Mouse (Mus musculus): ENCODE data around the gene Tsc22d2. TPM values are rescaled to one million over a fixed set of nuclear protein-coding genes. Genes with fewer than 3 reads are reported as not detected.

The Tsc22d2 gene
- polyA plus RNA-seq, 1 experiment from 2014 or later: 13.0 TPM

- no peak for TF ChIP-seq EP300 (optimal IDR thresholded peaks at IDR 0.05)
- no peak for TF ChIP-seq CTCF (IDR thresholded peaks at IDR 0.05; ENCODE audit: low read depth)
- Histone ChIP-seq H3K27ac (replicated peaks) (no peak overlapping the region), H3K36me3 (ENCODE audit: control insufficient read depth, insufficient read depth, low read length) (no peaks in the 10 kb centered on the region), H3K27me3 (ENCODE audit: control insufficient read depth, insufficient read depth, low read length) (no peaks in the 10 kb centered on the region), H3K4me1 (replicated peaks; ENCODE audit: control insufficient read depth, insufficient read depth) (no peaks in the 10 kb centered on the region), H3K4me3 (ENCODE audit: low read depth, low read length) (no peak overlapping the region), H3K9me3 (ENCODE audit: control insufficient read depth, low read length) (no peaks in the 10 kb centered on the region), H3K9ac (ENCODE audit: low read length) (no peak overlapping the region), H3K4me2 (replicated peaks; ENCODE audit: low read depth) (no peak overlapping the region)
- WGBS: 75% methylated on average over 5 of the region's 5 CpGs
- ATAC-seq (ENCODE audit: low FRiP score, low TSS enrichment) (no peak), DNase-seq (ENCODE audit: low spot score) (no peak)
These were observed 16.0 kb upstream of the Tsc22d2 start for GRCm38 (mm10) chr3:58398541-58398940.

GRCm38 (mm10) chr3:58399931-58400330 lies 14.6 kb upstream of the Tsc22d2 start:
- Histone ChIP-seq H3K4me3 (ENCODE audit: low read depth, low read length) (no peak overlapping the region), H3K9me3 (ENCODE audit: control insufficient read depth, low read length) (no peaks in the 10 kb centered on the region), H3K9ac (ENCODE audit: low read length) (no peak overlapping the region), H3K27me3 (ENCODE audit: control insufficient read depth, insufficient read depth, low read length) (no peaks in the 10 kb centered on the region), H3K27ac (replicated peaks) (no peak overlapping the region), H3K4me2 (replicated peaks; ENCODE audit: low read depth) (no peak overlapping the region), H3K4me1 (replicated peaks; ENCODE audit: control insufficient read depth, insufficient read depth) (no peaks in the 10 kb centered on the region), H3K36me3 (ENCODE audit: control insufficient read depth, insufficient read depth, low read length) (no peaks in the 10 kb centered on the region)
- TF ChIP-seq EP300 (optimal IDR thresholded peaks at IDR 0.05) (no peak), CTCF (IDR thresholded peaks at IDR 0.05; ENCODE audit: low read depth) (no peak)
- ATAC-seq (ENCODE audit: low FRiP score, low TSS enrichment) (no peak), DNase-seq (ENCODE audit: low spot score) (no peak)
- WGBS: 55% methylated on average over 3 of the region's 3 CpGs

GRCm38 (mm10) chr3:58411669-58412068 lies 2.8 kb upstream of the Tsc22d2 start:
- no peak overlapping the region for H3K9ac ChIP-seq (ENCODE audit: low read length)
- DNase-seq (ENCODE audit: low spot score) (no peak), ATAC-seq (ENCODE audit: low FRiP score, low TSS enrichment) (no peak)
- H3K27ac ChIP-seq (replicated peaks): no peak overlapping the region
- H3K4me1 ChIP-seq (replicated peaks; ENCODE audit: control insufficient read depth, insufficient read depth): no peaks in the 10 kb centered on the region
- no peak overlapping the region for H3K4me3 ChIP-seq (ENCODE audit: low read depth, low read length)
- no peaks in the 10 kb centered on the region for H3K27me3 ChIP-seq (ENCODE audit: control insufficient read depth, insufficient read depth, low read length)
- H3K36me3 ChIP-seq (ENCODE audit: control insufficient read depth, insufficient read depth, low read length): no peaks in the 10 kb centered on the region
- no peak for TF ChIP-seq CTCF (IDR thresholded peaks at IDR 0.05; ENCODE audit: low read depth)
- no peak for TF ChIP-seq EP300 (optimal IDR thresholded peaks at IDR 0.05)
- no peak overlapping the region for H3K4me2 ChIP-seq (replicated peaks; ENCODE audit: low read depth)
- H3K9me3 ChIP-seq (ENCODE audit: control insufficient read depth, low read length): no peaks in the 10 kb centered on the region

- Histone ChIP-seq H3K4me3 (ENCODE audit: low read depth, low read length) (peak overlapping the region; percentile 92), H3K9ac (ENCODE audit: low read length) (peak overlapping the region; percentile 61; the same call in 1 of the 2 replicates), H3K36me3 (ENCODE audit: control insufficient read depth, insufficient read depth, low read length) (no peaks in the 10 kb centered on the region), H3K4me2 (replicated peaks; ENCODE audit: low read depth) (peak overlapping the region; percentile 94), H3K27ac (replicated peaks) (peak overlapping the region; percentile 100), H3K27me3 (ENCODE audit: control insufficient read depth, insufficient read depth, low read length) (no peaks in the 10 kb centered on the region), H3K9me3 (ENCODE audit: control insufficient read depth, low read length) (no peaks in the 10 kb centered on the region), H3K4me1 (replicated peaks; ENCODE audit: control insufficient read depth, insufficient read depth) (no peaks in the 10 kb centered on the region)
- TF ChIP-seq EP300 (optimal IDR thresholded peaks at IDR 0.05) (no peak), CTCF (IDR thresholded peaks at IDR 0.05; ENCODE audit: low read depth) (no peak)
- DNase-seq (ENCODE audit: low spot score): no peak
- 36% methylated on average over 5 of the region's 5 CpGs for WGBS
- no peak for ATAC-seq (ENCODE audit: low FRiP score, low TSS enrichment)
These were observed 844 bp upstream of the Tsc22d2 start for GRCm38 (mm10) chr3:58413671-58414070.

- Histone ChIP-seq H3K27ac (replicated peaks) (peak overlapping the region; percentile 100), H3K36me3 (ENCODE audit: control insufficient read depth, insufficient read depth, low read length) (no peaks in the 10 kb centered on the region), H3K4me2 (replicated peaks; ENCODE audit: low read depth) (peak overlapping the region; percentile 94), H3K9ac (ENCODE audit: low read length) (peak overlapping the region; percentile 99), H3K4me3 (ENCODE audit: low read depth, low read length) (peak overlapping the region; percentile 92), H3K27me3 (ENCODE audit: control insufficient read depth, insufficient read depth, low read length) (no peaks in the 10 kb centered on the region), H3K4me1 (replicated peaks; ENCODE audit: control insufficient read depth, insufficient read depth) (no peaks in the 10 kb centered on the region), H3K9me3 (ENCODE audit: control insufficient read depth, low read length) (no peaks in the 10 kb centered on the region)
- WGBS: under 1% methylated on average over 90 of the region's 113 CpGs
- DNase-seq (ENCODE audit: low spot score): peak; percentile 86
- peak; percentile 84 for ATAC-seq (ENCODE audit: low FRiP score, low TSS enrichment)
- TF ChIP-seq CTCF (IDR thresholded peaks at IDR 0.05; ENCODE audit: low read depth) (no peak), EP300 (optimal IDR thresholded peaks at IDR 0.05) (no peak)
These were observed 720 bp downstream of the Tsc22d2 start for GRCm38 (mm10) chr3:58414986-58415883.

All from stomach, postnatal 0 days (tissue).